Mouse (Mus musculus) gastrocnemius, adult 8-10 months (tissue): Measurements from ENCODE around the gene Cnn2. TPM values are rescaled to one million over a fixed set of nuclear protein-coding genes. Genes with fewer than 3 reads are reported as not detected.

Experiments
- DNase-seq, 2 experiments: peaks; one replicate each; pipeline ENCODE4 v3.0.0; 2022; ENCODE audit warnings: low spot score in 2 of 2
- total RNA-seq, 4 experiments: library from RNA; stranded (reverse); gene quantifications; 2 replicates each; pipeline ENCODE4 v1.2.4; 2022

Cnn2 gene
- total RNA-seq, 4 experiments from 2014 or later = 2.7 to 5.3 (median 4.3) TPM

- no peak for DNase-seq
Measured at GRCm38 (mm10) chr10:79969124-79969568, 19.2 kb upstream of the Cnn2 start.

- no peak for DNase-seq
Measured at GRCm38 (mm10) chr10:79970415-79971182, 17.8 kb upstream of the Cnn2 start, which contains the start of gene Grin3b. Gene Grin3b, plus strand, starts transcription at chr10:79970715.

- DNase-seq = no peak
Measured at GRCm38 (mm10) chr10:79971183-79971497, 17.2 kb upstream of the Cnn2 start.

- no peak for DNase-seq
Measured at GRCm38 (mm10) chr10:79972831-79973230, 15.6 kb upstream of the Cnn2 start.

GRCm38 (mm10) chr10:79974087-79974486 lies 14.3 kb upstream of the Cnn2 start:
- DNase-seq = no peak

GRCm38 (mm10) chr10:79974668-79975067 lies 13.7 kb upstream of the Cnn2 start:
- DNase-seq = no peak

- no peak for DNase-seq
Measured at GRCm38 (mm10) chr10:79976071-79976721, 12.2 kb upstream of the Cnn2 start.

- peak in 1 of 2 experiments; percentile 4 for DNase-seq
Measured at GRCm38 (mm10) chr10:79976722-79977107, 11.7 kb upstream of the Cnn2 start.

GRCm38 (mm10) chr10:79977324-79977723 lies 11.1 kb upstream of the Cnn2 start:
- no peak for DNase-seq

- no peak for DNase-seq
Measured at GRCm38 (mm10) chr10:79978061-79978460, 10.3 kb upstream of the Cnn2 start.

- DNase-seq = no peak
Measured at GRCm38 (mm10) chr10:79979401-79980155, 8.8 kb upstream of the Cnn2 start.

GRCm38 (mm10) chr10:79983205-79983604 lies 5.2 kb upstream of the Cnn2 start:
- no peak for DNase-seq

- DNase-seq = peak; percentile 68
Measured at GRCm38 (mm10) chr10:79983670-79984069, 4.7 kb upstream of the Cnn2 start.

- peak; percentile 78 to 86 for DNase-seq
Measured at GRCm38 (mm10) chr10:79984195-79984816, 4.1 kb upstream of the Cnn2 start, which contains the start of gene Tmem259. Gene Tmem259, minus strand, starts transcription at chr10:79984330.

GRCm38 (mm10) chr10:79984871-79985270 lies 3.5 kb upstream of the Cnn2 start:
- peak; percentile 96 to 99 for DNase-seq

GRCm38 (mm10) chr10:79985334-79986231 lies 2.8 kb upstream of the Cnn2 start:
- peak in 1 of 2 experiments; percentile 61 for DNase-seq

GRCm38 (mm10) chr10:79986232-79986878 lies 2.0 kb upstream of the Cnn2 start:
- no peak for DNase-seq

GRCm38 (mm10) chr10:79986963-79987362 lies 1.4 kb upstream of the Cnn2 start:
- DNase-seq = peak; percentile 83 to 85

GRCm38 (mm10) chr10:79987771-79988505 lies 446 bp upstream of the Cnn2 start:
- DNase-seq = no peak
